Mouse (Mus musculus): ENCODE data around the gene Alox5ap. TPM values are rescaled to one million over a fixed set of nuclear protein-coding genes. Genes with fewer than 3 reads are reported as not detected.

The Alox5ap gene
- polyA plus RNA-seq, 1 experiment from 2014 or later: 23.8 TPM

GRCm38 (mm10) chr5:149321909-149322841, 57.6 kb downstream of the Alox5ap start:
- no peaks in the 10 kb centered on the region for H3K36me3 ChIP-seq
- H3K27me3 ChIP-seq: no peaks in the 10 kb centered on the region
- WGBS: 26% methylated on average over 15 of the region's 15 CpGs
- H3K4me3 ChIP-seq: no peak overlapping the region
- no peak for ATAC-seq (ENCODE audit: insufficient number of reproducible peaks, low FRiP score, low TSS enrichment, low read depth)
- H3K9me3 ChIP-seq: no peaks in the 10 kb centered on the region
- H3K9ac ChIP-seq: no peak overlapping the region
- peak overlapping the region; percentile 17; the same call in 1 of the 2 replicates for H3K4me2 ChIP-seq
- peaks cover 46% of the 10 kb centered on the region for H3K4me1 ChIP-seq
- H3K27ac ChIP-seq: peak overlapping the region; percentile 89

- Histone ChIP-seq H3K36me3 (no peaks in the 10 kb centered on the region), H3K4me3 (no peak overlapping the region), H3K4me2 (no peak overlapping the region), H3K4me1 (peaks cover 41% of the 10 kb centered on the region), H3K27ac (peak overlapping the region; percentile 89), H3K9ac (no peak overlapping the region), H3K27me3 (no peaks in the 10 kb centered on the region), H3K9me3 (no peaks in the 10 kb centered on the region)
- ATAC-seq (ENCODE audit: insufficient number of reproducible peaks, low FRiP score, low TSS enrichment, low read depth): no peak
- 69% methylated on average over 9 of the region's 9 CpGs for WGBS
These were observed 58.5 kb downstream of the Alox5ap start for GRCm38 (mm10) chr5:149322938-149323553.

GRCm38 (mm10) chr5:149324739-149325138, 60.2 kb downstream of the Alox5ap start:
- Histone ChIP-seq H3K27me3 (no peaks in the 10 kb centered on the region), H3K36me3 (no peaks in the 10 kb centered on the region), H3K9ac (no peak overlapping the region), H3K9me3 (no peaks in the 10 kb centered on the region), H3K4me2 (no peak overlapping the region), H3K4me1 (peaks cover 45% of the 10 kb centered on the region), H3K27ac (no peak overlapping the region), H3K4me3 (no peak overlapping the region)
- ATAC-seq (ENCODE audit: insufficient number of reproducible peaks, low FRiP score, low TSS enrichment, low read depth): no peak
- WGBS: 76% methylated on average over 13 of the region's 13 CpGs

- Histone ChIP-seq H3K4me3 (no peak overlapping the region), H3K4me1 (peaks cover 31% of the 10 kb centered on the region), H3K9ac (no peak overlapping the region), H3K9me3 (no peaks in the 10 kb centered on the region), H3K4me2 (no peak overlapping the region), H3K27me3 (no peaks in the 10 kb centered on the region), H3K27ac (no peak overlapping the region), H3K36me3 (no peaks in the 10 kb centered on the region)
- WGBS: 43% methylated on average over 12 of the region's 12 CpGs
- no peak for ATAC-seq (ENCODE audit: insufficient number of reproducible peaks, low FRiP score, low TSS enrichment, low read depth)
These were observed 64.7 kb downstream of the Alox5ap start for GRCm38 (mm10) chr5:149329098-149329887.

GRCm38 (mm10) chr5:149330601-149331000, 66.0 kb downstream of the Alox5ap start:
- no peaks in the 10 kb centered on the region for H3K9me3 ChIP-seq
- no peak overlapping the region for H3K4me2 ChIP-seq
- no peak overlapping the region for H3K4me3 ChIP-seq
- no peak overlapping the region for H3K9ac ChIP-seq
- peaks cover 39% of the 10 kb centered on the region for H3K4me1 ChIP-seq
- WGBS: 20% methylated on average over 1 of the region's 1 CpGs
- no peaks in the 10 kb centered on the region for H3K27me3 ChIP-seq
- no peak overlapping the region for H3K27ac ChIP-seq
- H3K36me3 ChIP-seq: no peaks in the 10 kb centered on the region
- no peak for ATAC-seq (ENCODE audit: insufficient number of reproducible peaks, low FRiP score, low TSS enrichment, low read depth)

- Histone ChIP-seq H3K9me3 (no peaks in the 10 kb centered on the region), H3K27ac (peak overlapping the region; percentile 67), H3K4me2 (no peak overlapping the region), H3K9ac (no peak overlapping the region), H3K27me3 (no peaks in the 10 kb centered on the region), H3K4me3 (no peak overlapping the region), H3K4me1 (peaks cover 46% of the 10 kb centered on the region), H3K36me3 (no peaks in the 10 kb centered on the region)
- 27% methylated on average over 10 of the region's 10 CpGs for WGBS
- no peak for ATAC-seq (ENCODE audit: insufficient number of reproducible peaks, low FRiP score, low TSS enrichment, low read depth)
These were observed 67.0 kb downstream of the Alox5ap start for GRCm38 (mm10) chr5:149331407-149332143.

GRCm38 (mm10) chr5:149332787-149333186, 68.2 kb downstream of the Alox5ap start:
- no peak for ATAC-seq (ENCODE audit: insufficient number of reproducible peaks, low FRiP score, low TSS enrichment, low read depth)
- no peaks in the 10 kb centered on the region for H3K36me3 ChIP-seq
- H3K4me2 ChIP-seq: no peak overlapping the region
- H3K27me3 ChIP-seq: no peaks in the 10 kb centered on the region
- no peak overlapping the region for H3K27ac ChIP-seq
- no peak overlapping the region for H3K9ac ChIP-seq
- 82% methylated on average over 4 of the region's 4 CpGs for WGBS
- H3K9me3 ChIP-seq: no peaks in the 10 kb centered on the region
- peaks cover 46% of the 10 kb centered on the region for H3K4me1 ChIP-seq
- H3K4me3 ChIP-seq: no peak overlapping the region

GRCm38 (mm10) chr5:149333941-149334698, 69.6 kb downstream of the Alox5ap start:
- Histone ChIP-seq H3K4me2 (no peak overlapping the region), H3K36me3 (no peaks in the 10 kb centered on the region), H3K9me3 (no peaks in the 10 kb centered on the region), H3K27ac (peak overlapping the region; percentile 54), H3K27me3 (no peaks in the 10 kb centered on the region), H3K4me1 (peaks cover 54% of the 10 kb centered on the region), H3K9ac (no peak overlapping the region), H3K4me3 (no peak overlapping the region)
- ATAC-seq (ENCODE audit: insufficient number of reproducible peaks, low FRiP score, low TSS enrichment, low read depth): no peak
- 72% methylated on average over 8 of the region's 8 CpGs for WGBS

- H3K4me2 ChIP-seq: no peak overlapping the region
- H3K4me1 ChIP-seq: peaks cover 48% of the 10 kb centered on the region
- H3K36me3 ChIP-seq: no peaks in the 10 kb centered on the region
- ATAC-seq (ENCODE audit: insufficient number of reproducible peaks, low FRiP score, low TSS enrichment, low read depth): no peak
- H3K9ac ChIP-seq: no peak overlapping the region
- H3K9me3 ChIP-seq: no peaks in the 10 kb centered on the region
- H3K4me3 ChIP-seq: no peak overlapping the region
- peak overlapping the region; percentile 2; the same call in 1 of the 2 replicates for H3K27ac ChIP-seq
- no peaks in the 10 kb centered on the region for H3K27me3 ChIP-seq
- WGBS: 64% methylated on average over 12 of the region's 12 CpGs
These were observed 70.4 kb downstream of the Alox5ap start for GRCm38 (mm10) chr5:149335009-149335408.

GRCm38 (mm10) chr5:149335563-149336238, 71.1 kb downstream of the Alox5ap start:
- ATAC-seq (ENCODE audit: insufficient number of reproducible peaks, low FRiP score, low TSS enrichment, low read depth): peak; percentile 55; the same call in 1 of the 2 replicates
- peak overlapping the region; percentile 47; the same call in 1 of the 2 replicates for H3K27ac ChIP-seq
- H3K36me3 ChIP-seq: no peaks in the 10 kb centered on the region

More at GRCm38 (mm10) chr5:149335563-149336238, 71.1 kb downstream of the Alox5ap start:
- H3K4me3 ChIP-seq: no peak overlapping the region
- H3K9ac ChIP-seq: no peak overlapping the region
- no peaks in the 10 kb centered on the region for H3K9me3 ChIP-seq
- no peaks in the 10 kb centered on the region for H3K27me3 ChIP-seq
- H3K4me1 ChIP-seq: peaks cover 44% of the 10 kb centered on the region
- no peak overlapping the region for H3K4me2 ChIP-seq
- WGBS: 36% methylated on average over 21 of the region's 21 CpGs

Measured in limb, embryonic 15.5 days (tissue).